Mouse (Mus musculus) neutrophil, adult 5-6 weeks (primary cell): ENCODE data around the gene Serpina9. TPM values are rescaled to one million over a fixed set of nuclear protein-coding genes. Genes with fewer than 3 reads are reported as not detected.

Experiments
- ATAC-seq: fragments of 151-379, 151-347 bp; 2 replicates; pipeline ENCODE4 v1.8.0; 2017; ENCODE audit warnings: mild to moderate bottlenecking, moderate TSS enrichment; ENCODE audit not compliant: insufficient number of reproducible peaks, poor library complexity, low FRiP score, severe bottlenecking; ENCODE audit errors: extremely low read depth
- total RNA-seq: library from RNA; stranded (forward); fragments of 200-1000 nt; gene quantifications from 2 replicates; pipeline ENCODE4 v1.2.3, GENCODE M21; 2017

Serpina9 gene
- not detected in 2 replicates for total RNA-seq

DNA sequence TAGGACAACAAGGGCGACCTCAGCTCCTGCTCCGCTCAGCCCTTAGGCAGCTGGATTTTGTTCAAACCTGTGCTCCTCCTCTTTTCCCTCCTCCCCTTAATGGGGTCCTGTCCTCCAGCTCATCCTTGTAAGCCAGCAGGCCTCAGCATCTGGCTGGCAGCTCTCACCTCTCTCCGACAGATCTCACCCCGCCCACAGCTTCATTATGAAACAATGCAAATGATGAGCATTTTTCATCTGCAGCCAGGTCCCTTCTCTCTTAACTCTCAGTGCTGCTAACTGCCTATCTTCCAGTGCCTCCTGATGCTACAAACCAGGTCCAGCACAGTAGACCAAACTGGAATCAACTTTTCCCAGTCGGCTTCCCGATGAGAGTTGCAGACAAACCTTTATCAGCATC lies at the start of gene Serpina9:
Gene Serpina9 (minus strand): TSS at position 136 of the 400 bp plus-strand sequence.
- no peak for ATAC-seq

DNA sequence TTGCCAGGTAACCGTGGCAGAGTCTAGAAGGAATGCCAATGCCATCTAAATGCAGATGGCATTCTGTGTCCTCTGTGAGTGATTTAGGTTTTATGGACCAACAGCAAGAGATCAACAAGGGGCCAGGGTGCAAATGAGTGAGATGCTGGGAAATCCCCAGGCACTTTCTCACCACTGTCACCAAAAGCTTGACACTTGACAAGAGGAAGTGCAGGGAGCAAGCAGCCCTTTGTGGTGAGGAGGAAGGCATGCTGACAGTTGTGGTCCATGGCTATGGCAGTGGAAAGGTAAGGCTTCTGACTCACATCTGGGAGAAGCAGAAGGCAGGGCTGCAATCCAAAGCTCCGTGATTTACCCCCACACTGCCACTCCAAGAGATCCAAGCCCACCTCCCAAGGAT lies 48.3 kb upstream of the Serpina9 start:
- ATAC-seq, result no peak

DNA sequence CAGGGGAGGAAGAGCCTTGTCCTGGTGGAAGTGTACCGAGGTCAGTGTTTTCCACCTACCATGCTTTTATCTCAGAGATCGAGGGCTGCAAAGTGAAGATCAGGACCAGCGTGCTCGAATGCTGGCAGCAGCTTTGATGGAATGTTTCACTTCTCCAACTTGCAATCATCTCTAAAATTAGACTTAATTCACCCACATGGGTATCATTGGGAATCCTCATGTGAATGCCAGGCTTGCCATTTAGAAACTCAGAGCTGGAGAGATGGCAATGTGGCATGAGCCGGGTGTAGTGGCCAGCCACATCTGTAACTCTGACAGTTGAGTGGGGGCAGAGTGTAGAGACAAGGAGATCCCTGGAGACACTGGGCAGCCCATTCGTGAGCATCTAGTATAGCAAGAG lies 46.6 kb upstream of the Serpina9 start:
- ATAC-seq, result no peak

DNA sequence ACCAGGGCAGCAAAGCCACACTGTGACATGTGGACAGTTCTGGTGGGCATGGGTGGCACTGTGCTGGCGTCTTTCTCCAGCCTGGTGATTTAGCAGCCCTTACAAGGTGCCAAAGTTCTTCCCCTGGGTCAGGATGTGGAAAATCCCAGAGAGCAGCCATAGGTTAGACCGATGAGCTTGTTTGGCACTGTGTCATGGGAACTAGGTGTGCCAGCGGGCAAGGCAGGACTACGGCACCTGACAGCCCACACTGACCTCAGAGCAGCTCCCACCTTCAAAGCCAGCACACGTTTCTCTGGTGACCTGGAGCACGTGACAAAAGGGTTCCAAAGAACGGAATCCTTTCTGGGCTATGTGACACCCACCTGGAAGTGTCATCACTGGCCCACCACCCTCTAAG lies 44.0 kb upstream of the Serpina9 start:
- no peak for ATAC-seq

DNA sequence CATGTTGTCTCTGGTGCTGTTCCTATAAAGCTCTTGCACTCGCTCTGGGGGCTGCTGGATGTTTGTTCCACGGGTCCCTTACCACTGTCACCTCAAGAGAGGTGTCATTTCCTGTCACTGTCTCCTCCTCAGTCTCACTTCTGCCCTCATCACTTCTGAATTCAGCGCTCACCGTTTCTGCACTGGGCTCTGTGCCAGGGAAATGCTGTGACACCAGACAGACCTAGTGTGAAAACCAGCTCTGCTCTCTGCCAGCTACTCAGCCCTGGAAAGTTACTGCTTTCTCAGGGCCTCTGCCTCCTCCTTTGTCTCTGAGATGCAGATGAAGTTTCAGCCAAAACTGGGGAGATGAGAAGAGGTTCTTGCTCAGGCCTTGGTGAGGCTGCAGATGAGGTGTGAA lies 43.5 kb upstream of the Serpina9 start:
- ATAC-seq, result peak; percentile 11; the same call in 1 of the 2 replicates

DNA sequence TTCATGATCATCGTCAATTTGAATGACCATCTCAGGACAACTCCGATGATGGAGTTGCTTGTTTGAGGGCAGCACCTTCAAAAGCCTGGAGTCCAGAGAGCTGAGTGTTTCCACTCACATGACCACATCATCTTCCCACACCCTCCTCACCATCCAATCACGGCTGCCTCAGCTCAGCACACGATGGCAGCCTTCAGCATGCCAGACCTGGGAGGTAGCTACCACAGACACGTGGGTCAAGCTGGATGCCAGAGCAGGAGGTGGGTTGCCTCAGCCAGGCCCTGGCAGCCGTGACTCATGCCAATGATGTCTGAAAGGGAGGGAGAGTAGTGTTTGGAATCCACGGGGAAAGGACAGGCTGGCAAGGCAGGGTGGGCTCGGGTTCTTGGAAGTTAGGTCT lies 42.2 kb upstream of the Serpina9 start:
- ATAC-seq, result no peak

DNA sequence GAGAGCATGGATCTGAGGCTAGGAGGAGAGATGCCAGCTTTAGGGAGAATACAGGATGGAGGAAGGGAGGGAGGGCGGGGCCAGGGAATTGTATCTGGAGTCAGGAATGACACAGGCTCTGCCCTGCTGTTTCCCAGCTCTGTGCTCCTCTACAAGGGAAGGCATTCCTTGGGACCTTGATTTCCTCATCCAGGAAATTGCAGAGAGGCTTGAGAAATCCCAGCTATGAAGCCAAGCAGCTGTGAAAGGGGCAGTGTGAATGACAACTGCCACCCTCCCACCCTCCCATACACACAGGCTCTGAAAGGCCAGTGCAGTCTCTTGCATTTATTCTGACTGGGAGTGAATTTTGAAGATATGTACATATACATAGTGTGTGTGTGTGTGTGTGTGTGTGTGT lies 40.4 kb upstream of the Serpina9 start:
- ATAC-seq, result no peak

DNA sequence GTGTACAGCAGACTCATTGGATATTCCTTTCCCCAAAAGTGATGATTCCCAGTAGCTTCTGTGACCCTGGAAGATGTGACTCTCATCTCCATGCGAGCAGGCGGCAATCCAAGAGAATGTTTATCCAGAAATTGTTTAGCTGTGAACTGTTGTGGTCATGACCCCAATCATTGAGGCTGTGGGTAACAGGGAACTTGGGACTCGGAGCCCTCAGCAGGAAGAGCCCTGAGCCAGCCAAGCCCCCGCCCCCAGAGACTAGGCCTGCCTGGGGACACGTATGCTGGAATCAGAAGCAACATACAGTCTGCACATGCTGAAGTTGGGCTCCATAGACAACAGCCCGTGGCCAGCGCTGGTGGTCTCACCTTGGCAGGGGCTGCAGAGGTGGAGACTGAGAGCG lies 32.2 kb upstream of the Serpina9 start:
- no peak for ATAC-seq

DNA sequence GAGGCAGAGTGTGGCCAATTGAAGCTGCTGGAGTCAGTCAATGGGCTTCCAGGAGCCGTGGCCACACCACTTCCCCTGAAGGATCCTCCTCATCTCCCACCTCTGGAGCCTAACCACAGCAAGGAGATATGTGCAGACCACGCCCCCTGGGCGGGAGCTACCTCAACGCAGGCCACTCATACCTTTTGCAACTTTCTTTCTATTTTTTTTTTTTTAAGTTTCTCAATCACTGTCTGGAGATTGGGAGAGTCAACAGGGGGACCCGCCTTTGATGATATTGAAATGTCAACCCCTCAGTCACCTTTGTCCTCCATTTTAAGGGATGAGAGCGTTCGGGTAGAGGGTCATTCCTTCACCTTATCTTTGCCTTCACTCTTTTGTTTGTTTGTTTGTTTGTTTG lies 30.8 kb upstream of the Serpina9 start, which contains the start of gene Serpina12:
Gene Serpina12 (minus strand): TSS at position 101 of the 400 bp plus-strand sequence.
- ATAC-seq, result no peak

DNA sequence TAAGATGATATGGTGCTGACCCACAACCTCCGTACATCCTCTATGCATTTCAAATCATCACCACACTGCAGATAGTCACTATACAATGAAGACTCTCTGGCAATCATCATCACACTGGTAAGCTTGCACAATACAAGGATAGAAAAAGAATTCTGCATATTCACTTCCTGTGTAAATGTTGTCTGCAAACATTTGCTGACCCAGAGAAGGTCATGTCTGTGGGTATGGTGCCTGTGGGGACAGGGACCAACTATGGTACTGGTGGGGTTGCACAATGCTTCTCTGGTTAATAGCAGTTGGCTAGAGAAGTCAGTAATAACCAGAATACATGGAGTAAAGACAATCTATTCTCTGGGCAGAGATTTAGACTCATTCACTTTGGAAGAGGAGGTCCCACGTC lies 29.2 kb upstream of the Serpina9 start:
- no peak for ATAC-seq

DNA sequence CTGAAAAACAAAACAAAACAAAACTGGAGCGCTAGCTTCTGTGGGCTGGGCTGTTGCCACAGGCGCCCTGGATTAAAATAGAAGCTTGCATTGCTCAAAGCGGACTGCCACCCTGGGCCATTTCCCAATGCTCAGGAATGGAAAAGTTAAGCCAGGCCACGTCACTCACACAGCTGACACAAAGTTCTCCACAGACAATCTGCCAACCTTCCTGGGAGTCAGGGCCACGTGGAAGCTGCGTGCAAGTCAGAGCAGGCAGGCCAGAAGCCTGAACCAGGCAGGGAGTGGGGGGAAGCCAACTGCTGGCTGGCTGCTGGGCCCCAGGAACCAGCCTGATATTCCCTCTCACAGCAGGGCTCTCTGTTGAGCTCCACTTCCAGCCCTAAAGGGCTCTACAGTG lies 27.8 kb upstream of the Serpina9 start:
- no peak for ATAC-seq

DNA sequence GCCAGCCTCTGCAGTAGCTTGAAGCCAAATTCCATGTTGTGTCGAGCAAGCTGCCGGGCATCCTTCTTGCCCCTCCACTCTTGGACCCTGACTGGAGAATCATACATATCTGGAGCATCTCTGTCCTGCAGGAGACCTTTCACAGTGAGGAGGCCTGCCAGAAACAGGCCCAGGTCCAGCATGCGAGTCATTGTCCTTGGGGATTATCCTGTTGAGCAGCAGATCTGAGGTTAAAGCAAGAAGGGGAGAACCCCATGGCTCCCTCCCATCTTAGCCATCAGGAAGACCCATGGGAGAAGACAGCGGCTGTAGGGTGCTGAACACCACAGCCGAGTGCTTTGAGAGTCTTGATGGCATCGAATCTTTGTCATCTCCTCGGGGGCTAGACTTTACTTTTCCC lies 24.6 kb upstream of the Serpina9 start:
- no peak for ATAC-seq

DNA sequence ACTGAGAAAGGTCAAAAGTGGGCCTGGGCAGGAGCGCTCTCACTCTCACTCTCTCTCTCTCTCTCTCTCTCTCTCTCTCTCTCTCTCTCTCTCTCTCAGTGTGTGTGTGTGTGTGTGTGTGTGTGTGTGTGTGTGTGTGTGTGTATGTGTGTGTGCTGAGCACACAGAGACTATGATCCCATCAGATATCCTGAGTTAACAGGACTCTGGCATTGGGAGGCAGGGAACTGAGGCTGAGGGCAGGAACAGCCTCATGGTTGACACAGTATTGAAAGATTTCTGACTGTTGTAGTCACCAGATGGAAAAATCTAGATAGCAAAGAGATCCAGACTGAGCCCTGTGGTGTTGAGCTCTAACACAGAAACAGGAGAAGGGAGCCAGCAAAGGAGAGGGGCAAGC lies 20.2 kb upstream of the Serpina9 start:
- no peak for ATAC-seq

DNA sequence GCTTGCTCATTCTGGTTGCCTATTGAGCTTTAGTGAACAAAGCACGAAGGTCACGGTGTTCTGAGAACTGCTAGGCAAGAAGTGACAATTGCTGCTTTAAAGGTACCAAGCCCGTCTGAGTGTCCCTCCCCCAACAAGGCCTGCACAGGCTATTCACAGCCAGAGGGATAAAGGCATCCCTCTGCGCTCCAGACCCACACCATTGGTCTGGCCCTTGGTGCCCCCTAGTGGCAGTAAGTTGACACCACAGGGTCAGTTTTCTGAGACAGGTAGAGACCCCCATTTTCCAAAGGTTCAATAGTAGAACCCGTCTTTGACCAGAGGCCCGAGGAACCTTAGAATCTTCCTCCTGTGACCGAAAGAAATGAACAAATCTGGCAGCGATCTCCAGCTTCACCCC lies 16.4 kb upstream of the Serpina9 start:
- ATAC-seq, result no peak

DNA sequence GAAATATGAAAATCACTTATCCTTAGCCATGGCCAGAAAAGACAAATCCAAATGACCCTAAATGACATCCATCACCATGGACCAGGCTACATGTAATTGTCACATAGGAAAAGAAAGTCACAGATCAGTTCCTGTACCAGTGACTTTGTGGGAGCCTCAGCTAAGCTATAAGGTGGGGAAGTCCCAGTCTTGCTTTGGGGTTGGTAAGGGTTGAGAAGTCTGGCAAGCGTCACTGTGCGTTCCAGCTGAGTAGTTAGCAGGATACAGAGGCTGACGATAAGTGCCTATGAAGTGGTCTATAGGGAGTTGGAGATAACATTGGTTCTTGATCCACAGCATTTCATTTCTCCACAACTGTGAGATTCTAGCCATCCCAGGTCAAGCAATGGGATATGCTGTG lies 1.7 kb upstream of the Serpina9 start:
- no peak for ATAC-seq

DNA sequence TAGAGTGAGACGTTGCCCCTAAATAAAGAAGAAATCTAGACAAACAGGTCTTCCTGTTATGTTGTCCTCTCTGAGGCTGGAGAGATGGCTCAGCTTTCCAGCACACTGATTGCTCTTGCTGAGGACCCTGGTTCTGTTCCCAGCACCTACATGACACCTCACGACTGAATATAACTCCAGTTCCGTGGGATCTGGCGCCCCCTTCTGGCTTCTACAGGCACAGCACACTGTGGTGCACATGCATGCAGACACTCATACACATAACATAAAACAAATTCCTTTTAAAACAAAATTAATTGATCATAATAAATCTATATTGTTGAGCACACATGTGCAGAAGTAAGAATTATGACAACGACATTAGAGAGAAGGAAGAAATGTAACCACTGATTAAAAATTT lies 8.9 kb downstream of the Serpina9 start:
- ATAC-seq, result no peak

DNA sequence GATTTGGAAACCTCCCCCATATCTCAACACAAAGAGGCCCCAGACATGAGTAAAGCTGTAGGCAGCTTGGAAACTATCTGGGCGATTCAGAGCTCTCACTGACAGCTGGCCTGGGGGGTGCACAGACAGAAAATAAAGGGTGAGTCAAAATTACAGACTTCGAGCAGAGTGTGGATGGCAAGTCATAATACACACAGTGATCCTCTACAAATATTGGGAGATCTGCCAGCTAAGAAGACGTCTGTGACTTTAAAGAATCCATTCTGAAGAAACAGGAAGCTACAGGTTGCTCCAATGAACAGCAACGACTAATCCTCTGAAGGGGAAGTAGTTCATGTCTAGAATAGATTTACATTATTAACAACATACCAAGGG lies 10.3 kb downstream of the Serpina9 start:
- no peak for ATAC-seq

DNA sequence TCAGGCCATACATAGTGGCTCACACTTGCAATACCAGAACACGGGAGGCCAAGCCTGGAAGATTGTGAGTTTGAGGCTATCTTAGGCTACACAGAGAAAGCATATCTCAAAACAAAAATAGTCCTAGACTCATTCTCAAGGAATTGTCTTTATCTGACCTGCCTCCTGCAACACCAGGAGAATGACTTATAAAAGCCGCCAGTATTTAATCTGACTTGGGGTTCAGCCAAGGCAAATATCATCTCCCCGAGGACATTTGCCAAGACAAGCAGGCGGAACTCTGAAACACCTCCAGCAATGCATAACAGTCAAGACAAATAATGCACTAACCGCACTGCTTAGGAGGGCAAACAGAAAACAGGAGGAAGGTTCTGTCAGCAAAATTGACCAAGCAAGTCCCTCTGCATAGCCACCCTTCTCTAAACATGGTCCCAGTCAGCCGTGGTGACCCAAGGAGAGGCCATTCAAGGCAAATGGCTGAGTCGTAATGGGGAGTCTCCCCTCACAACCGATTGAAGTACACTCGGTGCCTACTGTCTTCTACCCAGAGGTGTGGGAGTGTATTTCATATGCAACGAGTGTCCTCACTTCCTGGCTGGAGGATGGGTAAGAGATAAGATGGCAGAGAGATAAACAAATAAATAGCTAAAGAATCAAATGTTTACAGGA lies 10.9 kb downstream of the Serpina9 start:
- ATAC-seq, result no peak

DNA sequence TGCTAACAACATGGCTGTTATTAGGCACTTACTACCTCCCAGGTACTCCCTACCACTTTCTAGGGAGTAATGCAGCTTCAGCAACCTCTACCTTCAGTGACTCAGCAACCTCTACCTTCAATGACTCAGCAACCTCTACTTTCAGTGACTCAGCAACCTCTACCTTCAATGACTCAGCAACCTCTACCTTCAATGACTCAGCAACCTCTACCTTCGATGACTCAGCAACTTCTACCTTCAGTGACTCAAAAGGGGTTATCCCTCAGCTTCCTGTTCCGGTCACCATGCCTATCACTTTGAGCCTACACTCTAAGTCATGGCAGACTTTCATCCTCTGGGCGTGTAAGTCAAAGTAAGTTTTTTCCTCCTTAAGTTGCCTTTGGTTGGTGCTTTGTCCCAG lies 13.0 kb downstream of the Serpina9 start:
- no peak for ATAC-seq

DNA sequence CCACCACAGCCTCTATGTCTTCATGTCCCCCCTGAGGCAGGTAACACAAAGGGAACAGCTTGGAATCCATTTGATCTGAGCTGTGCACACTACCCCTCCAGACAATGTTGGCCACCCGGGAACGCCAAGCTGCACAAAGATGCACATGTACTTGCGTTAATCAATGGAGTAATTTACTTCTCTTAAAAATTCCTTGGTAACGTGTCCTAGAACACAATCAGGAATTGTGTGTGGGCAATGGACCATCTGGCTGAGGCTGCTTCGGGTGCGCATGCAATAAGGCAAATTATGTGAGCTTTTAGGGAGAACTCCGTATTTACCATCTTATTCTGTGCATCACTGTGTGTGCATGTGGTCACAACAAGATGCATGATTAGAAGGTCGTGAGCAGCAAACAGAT lies 13.9 kb downstream of the Serpina9 start:
- no peak for ATAC-seq

DNA sequence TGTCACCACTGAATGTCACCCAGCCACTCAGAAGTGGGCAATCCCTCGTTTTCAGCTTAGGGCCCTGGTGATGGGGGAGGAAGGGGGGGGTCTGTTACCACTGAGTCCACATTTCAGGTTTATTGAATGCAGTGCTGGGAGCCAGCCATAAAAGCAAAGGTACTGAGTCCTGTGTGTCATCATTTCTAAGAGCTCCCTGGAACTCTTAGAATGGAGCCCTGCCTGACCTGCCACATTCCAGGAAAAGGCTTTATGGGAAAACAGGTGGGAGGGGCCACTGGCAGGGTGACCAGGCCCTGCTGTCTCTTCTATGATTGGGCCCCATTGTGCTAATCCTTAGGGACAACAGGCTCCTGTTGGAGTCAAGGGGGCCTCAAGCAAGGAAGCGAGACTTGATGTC lies 17.0 kb downstream of the Serpina9 start:
- ATAC-seq, result no peak
